Mouse (Mus musculus): ENCODE results near the gene Rgs3.

GRCm38 (mm10) chr4:62557436-62557835 is 2.2 kb upstream of the Rgs3 start:
- TF ChIP-seq CTCF (IDR thresholded peaks at IDR 0.05; ENCODE audit: low read depth, low read length), result no peak
- TF ChIP-seq POLR2A (IDR thresholded peaks at IDR 0.05; ENCODE audit: borderline replicate concordance, low read depth, low read length), result no peak
